Mouse (Mus musculus) heart, postnatal 0 days (tissue): ENCODE results near the gene Hydin. TPM values are rescaled to one million over a fixed set of nuclear protein-coding genes. Genes with fewer than 3 reads are reported as not detected.
"Not testable (repeated sequence)": the region's sequence is repeated elsewhere in the genome, so short reads cannot be mapped to it uniquely, and the experiment has no call there.

Experiments
- ATAC-seq: fragments of 200-750 bp; cut with Nextera tagmentation; 2 replicates; pipeline ENCODE4 v1.8.0; 2017; ENCODE audit warnings: low read depth, moderate number of reproducible peaks, moderate library complexity; ENCODE audit not compliant: insufficient read depth
- DNase-seq: peaks from one replicate; pipeline ENCODE4 v3.0.0-alpha.2; 2016; ENCODE audit warnings: low spot score
- H3K27ac ChIP-seq: fragments of 300-500 bp; sonication (generic); 2 replicates; pipeline ENCODE4 v1.5.1; 2014; ENCODE audit warnings: low read depth, mild to moderate bottlenecking
- H3K27me3 ChIP-seq: fragments of 300-500 bp; sonication (generic); 2 replicates; pipeline ENCODE4 v1.6.1; 2014; ENCODE audit warnings: low read length, mixed read lengths; ENCODE audit not compliant: control insufficient read depth, insufficient read depth
- H3K36me3 ChIP-seq: fragments of 300-500 bp; sonication (generic); replicated peaks from 2 replicates; pipeline ENCODE4 v1.6.1; 2014; ENCODE audit warnings: low read length, mixed read lengths; ENCODE audit not compliant: control insufficient read depth, insufficient read depth
- H3K4me1 ChIP-seq: fragments of 300-500 bp; sonication (generic); 2 replicates; pipeline ENCODE4 v1.6.1; 2014; ENCODE audit warnings: antibody characterized with exemption; ENCODE audit not compliant: control insufficient read depth, insufficient read depth
- H3K4me2 ChIP-seq: fragments of 300-500 bp; sonication (generic); 2 replicates; pipeline ENCODE4 v1.6.1; 2014; ENCODE audit warnings: low read depth, mild to moderate bottlenecking, low read length, moderate library complexity
- H3K4me3 ChIP-seq: fragments of 300-500 bp; sonication (generic); 2 replicates; pipeline ENCODE4 v1.5.1; 2014; ENCODE audit warnings: low read depth, low read length
- H3K9ac ChIP-seq: fragments of 300-500 bp; sonication (generic); replicated peaks from 2 replicates; pipeline ENCODE4 v1.6.1; 2014; ENCODE audit warnings: low read depth, low read length, mixed read lengths
- H3K9me3 ChIP-seq: fragments of 300-500 bp; sonication (generic); replicated peaks from 2 replicates; pipeline ENCODE4 v1.6.1; 2016; ENCODE audit warnings: low read length; ENCODE audit not compliant: control insufficient read depth
- CTCF ChIP-seq: IDR thresholded peaks from 2 replicates; pipeline ENCODE4 v1.5.1; 2016; ENCODE audit warnings: antibody characterized with exemption, control low read depth, low read depth
- EP300 ChIP-seq: IDR thresholded peaks from 2 replicates; pipeline ENCODE4 v1.6.1; 2016; ENCODE audit warnings: antibody characterized with exemption, low read depth
- WGBS: fragments of 180-500 bp; shearing (Covaris S2); extraction: QIAGEN DNeasy Blood & Tissue Kit; methylation state at CpG from one replicate; pipeline ENCODE4 v1.1.7; 2014; 5-methylcytosine and 5-hydroxymethylcytosine counted together
- polyA plus RNA-seq: library from polyadenylated mRNA; unstranded; fragments of >200 nt; fragmentation: Nextera tagmentation; extraction: Ambion mirVana; gene quantifications from 2 replicates; pipeline ENCODE4 v1.2.1, GENCODE M21; 2015
- total RNA-seq: library from RNA; depleted of rRNA; stranded (reverse); fragments of >200 nt; gene quantifications from 2 replicates; pipeline ENCODE4 v1.2.3, GENCODE M21; 2014; ENCODE audit warnings: low replicate concordance

Gene Hydin
- total and polyA plus RNA-seq, 2 experiments from 2014 or later = 0.03 to 0.04 TPM

DNA sequence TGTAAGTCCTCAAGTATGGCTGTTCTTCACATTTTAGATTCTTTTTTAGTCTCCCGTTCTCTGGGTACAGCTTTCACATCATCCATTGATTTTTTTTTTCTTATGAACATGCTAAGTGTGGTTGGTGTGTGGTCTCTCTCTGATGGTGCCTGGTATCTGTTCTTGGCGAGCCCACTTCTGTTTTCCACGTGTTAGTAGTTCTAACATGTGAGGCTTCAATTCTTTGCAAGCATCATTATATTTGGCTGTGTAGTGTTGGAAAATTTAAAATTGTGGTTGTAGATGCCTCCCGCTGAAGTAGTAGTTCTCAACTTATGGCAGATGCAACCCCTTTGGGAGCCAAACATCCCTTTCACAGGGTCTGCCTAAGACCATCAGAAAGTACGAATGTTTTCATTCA lies 85.1 kb downstream of the Hydin start:
- Histone ChIP-seq H3K9me3 (no peaks in the 10 kb centered on the region), H3K4me3 (no peak overlapping the region), H3K4me1 (no peaks in the 10 kb centered on the region), H3K36me3 (no peaks in the 10 kb centered on the region), H3K4me2 (no peak overlapping the region), H3K27me3 (no peaks in the 10 kb centered on the region), H3K9ac (no peak overlapping the region), H3K27ac (no peak overlapping the region)
- 77% methylated on average over 5 of the region's 5 CpGs for WGBS
- TF ChIP-seq CTCF = no peak
- no peak for TF ChIP-seq EP300
- ATAC-seq (no peak), DNase-seq (no peak)

DNA sequence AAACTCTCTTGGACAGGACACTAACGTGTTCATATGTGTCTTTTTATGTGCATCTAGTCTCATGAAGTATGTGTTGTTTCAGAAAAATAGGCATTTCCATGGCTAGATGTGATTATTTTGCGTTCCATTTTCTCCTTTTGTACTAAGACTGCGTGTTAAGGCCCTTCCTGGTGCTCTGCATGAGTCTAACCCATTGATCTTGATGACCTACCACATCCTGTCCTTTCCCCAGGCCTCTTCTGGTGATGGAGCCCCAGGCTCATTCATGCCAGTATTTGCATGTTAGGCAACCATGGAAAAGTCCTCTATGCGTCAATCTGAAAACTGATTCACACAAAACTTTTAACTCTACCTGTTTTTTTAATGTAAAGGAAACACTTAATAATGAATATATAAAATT lies 96.2 kb downstream of the Hydin start:
- WGBS = 70% methylated on average over 4 of the region's 4 CpGs
- no peak for ATAC-seq
- TF ChIP-seq CTCF (no peak), EP300 (no peak)

DNA sequence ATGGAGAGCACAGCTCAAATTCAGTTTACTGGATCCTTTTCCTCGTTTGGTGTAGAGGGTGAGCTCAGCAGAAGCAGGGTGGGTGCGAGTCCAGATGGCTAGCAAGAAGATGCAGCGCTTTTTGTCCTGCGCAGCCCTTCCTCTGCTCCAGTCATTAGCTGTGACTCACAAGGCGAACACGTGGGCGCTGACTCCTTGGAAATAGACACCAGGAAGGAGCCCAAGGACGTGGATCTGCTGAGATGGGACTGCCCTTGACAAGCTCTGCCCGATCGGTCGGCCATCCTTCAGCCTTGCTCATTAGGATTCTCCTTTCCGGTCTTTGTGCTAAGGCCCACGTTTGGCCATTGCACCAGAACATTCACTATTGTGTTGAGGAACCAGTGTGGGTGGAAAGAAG lies 106.1 kb downstream of the Hydin start:
- WGBS = 73% methylated on average over 13 of the region's 13 CpGs
- H3K27ac ChIP-seq = no peak overlapping the region
- H3K27me3 ChIP-seq = no peaks in the 10 kb centered on the region
- no peaks in the 10 kb centered on the region for H3K36me3 ChIP-seq
- H3K9ac ChIP-seq = no peak overlapping the region
- no peak overlapping the region for H3K4me2 ChIP-seq
- no peak for DNase-seq
- TF ChIP-seq CTCF (no peak), EP300 (no peak)
- ATAC-seq = no peak
- no peaks in the 10 kb centered on the region for H3K9me3 ChIP-seq
- H3K4me1 ChIP-seq = no peaks in the 10 kb centered on the region
- H3K4me3 ChIP-seq = no peak overlapping the region

More for the DNA sequence above, 96.2 kb downstream of the Hydin start:
- H3K4me2 ChIP-seq = no peak overlapping the region
- no peak overlapping the region for H3K4me3 ChIP-seq
- H3K27me3 ChIP-seq = no peaks in the 10 kb centered on the region
- no peaks in the 10 kb centered on the region for H3K4me1 ChIP-seq
- no peaks in the 10 kb centered on the region for H3K9me3 ChIP-seq
- H3K27ac ChIP-seq = no peak overlapping the region
- no peak for DNase-seq
- no peaks in the 10 kb centered on the region for H3K36me3 ChIP-seq
- H3K9ac ChIP-seq = no peak overlapping the region

DNA sequence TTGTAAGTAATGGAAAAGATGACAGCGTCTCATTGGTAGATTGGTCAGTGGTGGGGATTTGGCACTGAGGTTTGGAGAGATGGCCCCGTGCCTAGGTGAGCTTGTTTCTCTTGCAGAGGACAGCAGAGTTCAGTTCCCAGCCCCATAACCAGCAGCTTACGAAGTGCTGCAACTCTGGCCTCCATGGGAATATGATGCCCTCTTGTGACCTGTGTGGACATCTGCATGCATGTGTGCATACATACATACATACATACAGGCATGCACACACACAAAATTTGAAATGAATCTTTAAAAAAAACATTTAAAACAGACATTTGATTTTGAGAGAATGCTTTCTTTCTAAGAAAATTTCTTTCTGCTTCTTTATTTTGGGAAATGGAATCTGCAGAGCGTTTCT lies 106.9 kb downstream of the Hydin start:
- DNase-seq = no peak
- Histone ChIP-seq H3K4me2 (no peak overlapping the region), H3K36me3 (no peaks in the 10 kb centered on the region), H3K9ac (no peak overlapping the region), H3K9me3 (no peaks in the 10 kb centered on the region), H3K4me1 (no peaks in the 10 kb centered on the region), H3K4me3 (no peak overlapping the region), H3K27me3 (no peaks in the 10 kb centered on the region), H3K27ac (no peak overlapping the region)
- WGBS = 79% methylated on average over 4 of the region's 4 CpGs
- no peak for ATAC-seq
- TF ChIP-seq CTCF (no peak), EP300 (no peak)

DNA sequence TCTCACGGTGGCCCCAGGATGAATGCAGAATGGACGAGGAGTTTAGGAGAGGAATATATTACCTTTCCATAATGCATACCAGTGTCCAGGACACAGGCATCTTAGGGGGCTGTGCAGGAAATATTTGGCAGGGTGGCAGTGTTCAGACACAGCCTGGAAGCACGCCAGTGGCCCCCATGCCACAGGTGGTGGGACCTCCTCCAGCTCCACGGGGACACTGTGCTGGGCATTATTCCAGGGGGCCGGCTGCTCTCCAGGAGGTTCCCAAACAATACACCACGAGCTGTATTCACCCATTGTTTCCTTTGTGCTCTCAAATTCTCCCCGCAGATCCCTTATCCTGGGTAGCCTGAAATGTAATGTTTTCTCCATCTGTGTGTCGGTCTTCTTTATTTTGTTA lies 116.0 kb downstream of the Hydin start:
- H3K9ac ChIP-seq = no peak overlapping the region
- DNase-seq = no peak
- H3K4me1 ChIP-seq = no peaks in the 10 kb centered on the region
- ATAC-seq = no peak
- TF ChIP-seq CTCF (no peak), EP300 (no peak)
- no peaks in the 10 kb centered on the region for H3K36me3 ChIP-seq
- H3K4me2 ChIP-seq = no peak overlapping the region
- 47% methylated on average over 8 of the region's 8 CpGs for WGBS
- no peaks in the 10 kb centered on the region for H3K9me3 ChIP-seq
- no peaks in the 10 kb centered on the region for H3K27me3 ChIP-seq
- H3K27ac ChIP-seq = no peak overlapping the region
- no peak overlapping the region for H3K4me3 ChIP-seq

DNA sequence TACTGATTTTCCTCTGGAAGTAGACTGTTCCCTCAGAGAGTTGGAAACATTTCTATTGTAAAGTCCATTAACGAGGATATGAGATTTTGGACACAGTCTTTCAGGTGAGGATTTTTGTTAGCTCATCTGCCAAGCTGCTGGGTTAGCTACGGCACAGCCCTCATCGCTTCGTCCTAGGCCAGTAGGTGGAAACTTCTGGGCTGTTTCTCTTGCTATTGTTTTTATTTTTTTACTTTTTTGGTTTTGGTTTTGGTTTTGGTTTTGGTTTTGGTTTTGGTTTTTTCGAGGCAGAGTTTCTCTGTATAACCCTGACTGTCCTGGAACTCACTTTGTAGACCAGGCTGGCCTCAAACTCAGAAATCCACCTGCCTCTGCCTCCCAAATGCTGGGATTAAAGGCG lies 117.9 kb downstream of the Hydin start:
- H3K4me2 ChIP-seq, ATAC-seq, H3K4me3 ChIP-seq, DNase-seq, H3K4me1 ChIP-seq, H3K9ac ChIP-seq, H3K27me3 ChIP-seq, H3K9me3 ChIP-seq, H3K36me3 ChIP-seq, H3K27ac ChIP-seq: not testable (repeated sequence)
- 84% methylated on average over 6 of the region's 6 CpGs for WGBS
